Mouse (Mus musculus) B cell, adult 2 months (primary cell): ENCODE data around the gene Stxbp5l.
"Not testable (repeated sequence)": the region's sequence is repeated elsewhere in the genome, so short reads cannot be mapped to it uniquely, and the experiment has no call there.

Experiments
- DNase-seq, 2 experiments: peaks; one replicate each; pipeline ENCODE4 v3.0.0; 2022

Gene Stxbp5l

GRCm38 (mm10) chr16:37273681-37274080, 111.1 kb downstream of the Stxbp5l start:
- no peak for DNase-seq

DNA sequence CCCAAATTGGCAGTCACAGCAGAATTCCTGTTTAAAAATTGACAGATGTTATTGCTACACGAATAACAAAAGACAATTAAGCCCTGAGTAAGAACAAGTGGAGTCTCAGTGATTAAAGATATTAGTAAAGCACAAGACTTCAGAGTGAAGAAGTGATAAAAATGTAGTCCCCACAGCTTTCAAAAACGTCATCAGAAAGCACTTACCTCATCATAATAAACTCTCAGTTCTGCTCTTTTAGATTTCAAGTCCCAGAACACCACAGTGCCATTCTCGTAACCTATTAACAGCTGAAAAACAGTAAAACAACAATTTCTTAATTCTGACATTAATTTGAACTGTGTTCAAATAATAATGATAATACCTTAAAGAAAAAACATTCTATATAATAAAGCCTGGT, 123.1 kb downstream of the Stxbp5l start:
- DNase-seq = no peak

GRCm38 (mm10) chr16:37219151-37219550, 165.6 kb downstream of the Stxbp5l start:
- DNase-seq = no peak

DNA sequence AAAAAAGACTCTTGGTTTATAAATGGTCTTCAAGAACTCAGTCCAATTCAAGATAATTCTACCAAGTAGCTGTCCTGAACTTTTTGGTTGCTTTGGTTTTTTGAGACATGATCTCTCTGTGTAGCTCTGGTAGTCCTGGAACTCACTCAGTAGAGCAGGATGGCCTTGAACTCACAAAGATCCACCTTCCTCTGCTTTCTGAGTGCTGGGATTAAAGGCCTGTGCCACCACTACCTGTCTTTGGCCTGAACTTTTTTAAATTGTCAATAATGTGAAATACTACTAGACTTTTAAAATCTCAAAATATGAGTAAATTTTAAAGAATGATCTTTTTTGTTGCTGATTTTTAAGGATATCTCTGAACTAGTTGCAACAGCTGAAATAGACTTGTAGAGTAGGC, 176.0 kb downstream of the Stxbp5l start:
- DNase-seq = no peak

DNA sequence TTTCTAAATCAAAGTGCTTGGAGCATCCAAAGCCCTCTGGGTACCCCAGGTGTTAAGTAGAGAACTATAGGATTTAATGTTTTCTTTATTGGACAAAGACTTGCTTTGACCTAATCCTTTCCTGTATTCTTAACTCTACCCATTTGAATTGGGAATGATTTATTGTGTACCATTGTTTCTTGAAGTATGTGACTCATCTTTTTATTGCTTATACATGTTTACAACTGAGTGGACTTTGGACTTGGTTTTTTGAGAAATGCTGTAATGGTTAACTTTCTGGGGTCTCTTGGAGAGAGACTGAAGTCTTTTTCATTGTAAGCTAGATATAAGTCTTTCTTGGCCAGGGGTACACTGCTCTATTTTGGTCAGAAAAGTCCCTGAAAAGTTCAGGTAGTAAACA, 190.6 kb downstream of the Stxbp5l start:
- no peak for DNase-seq

DNA sequence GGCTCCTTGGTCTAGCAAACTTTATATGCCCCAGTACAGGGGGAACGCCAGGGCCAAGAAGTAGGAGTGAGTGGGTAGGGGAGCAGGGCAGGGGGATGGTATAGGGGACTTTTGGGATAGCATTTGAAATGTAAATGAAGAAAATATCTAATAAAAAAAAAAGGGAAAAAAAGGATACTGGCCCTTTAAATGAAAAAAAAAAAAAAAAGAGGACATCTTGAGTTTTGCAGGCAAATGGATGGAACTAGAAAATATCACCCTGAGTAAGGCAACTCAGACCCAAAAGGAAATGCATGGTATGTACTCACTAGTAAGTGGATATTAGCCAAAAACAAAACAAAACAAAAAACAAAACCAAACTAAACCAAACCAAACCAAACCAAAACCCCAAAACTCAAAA, 259.6 kb downstream of the Stxbp5l start:
- not testable (repeated sequence) for DNase-seq

DNA sequence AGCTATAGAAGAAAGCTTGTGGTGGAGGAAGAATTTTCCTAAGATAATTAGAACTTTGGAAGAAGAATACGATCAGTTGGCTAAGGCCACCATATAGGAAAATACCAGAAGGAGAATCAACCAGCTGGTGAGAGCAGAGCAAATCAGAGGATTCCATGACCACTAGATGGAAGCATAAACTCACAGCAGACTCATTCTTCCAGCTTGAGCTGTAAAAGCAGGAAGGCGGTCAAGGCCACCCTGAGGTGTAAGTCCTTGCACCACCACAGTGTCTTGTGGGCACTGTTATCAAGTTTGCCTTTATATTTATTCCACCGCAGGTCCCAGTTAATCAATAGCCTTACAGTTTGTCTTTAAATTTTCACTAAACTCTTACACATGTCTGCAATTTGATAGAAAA, 275.5 kb downstream of the Stxbp5l start:
- no peak for DNase-seq

DNA sequence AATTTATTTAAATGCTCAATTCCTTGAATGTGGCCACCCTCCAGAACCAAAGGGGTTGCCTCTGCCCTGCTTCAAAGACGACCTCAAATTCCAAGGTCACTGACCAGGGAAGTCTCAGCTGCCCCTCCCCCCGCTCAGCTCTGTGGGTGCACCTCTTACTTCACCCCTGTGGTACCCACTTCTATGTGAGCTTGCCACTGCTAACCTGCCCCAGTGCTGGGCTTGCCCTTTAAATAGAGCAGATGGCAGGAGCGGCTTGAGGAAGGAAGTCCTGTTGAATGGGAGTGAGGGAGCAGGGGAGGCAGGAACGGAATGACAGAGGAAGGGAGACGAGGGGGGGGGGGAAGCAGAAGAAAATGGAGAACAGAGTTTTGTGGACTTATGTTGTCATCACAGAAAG, 276.0 kb downstream of the Stxbp5l start:
- no peak for DNase-seq

DNA sequence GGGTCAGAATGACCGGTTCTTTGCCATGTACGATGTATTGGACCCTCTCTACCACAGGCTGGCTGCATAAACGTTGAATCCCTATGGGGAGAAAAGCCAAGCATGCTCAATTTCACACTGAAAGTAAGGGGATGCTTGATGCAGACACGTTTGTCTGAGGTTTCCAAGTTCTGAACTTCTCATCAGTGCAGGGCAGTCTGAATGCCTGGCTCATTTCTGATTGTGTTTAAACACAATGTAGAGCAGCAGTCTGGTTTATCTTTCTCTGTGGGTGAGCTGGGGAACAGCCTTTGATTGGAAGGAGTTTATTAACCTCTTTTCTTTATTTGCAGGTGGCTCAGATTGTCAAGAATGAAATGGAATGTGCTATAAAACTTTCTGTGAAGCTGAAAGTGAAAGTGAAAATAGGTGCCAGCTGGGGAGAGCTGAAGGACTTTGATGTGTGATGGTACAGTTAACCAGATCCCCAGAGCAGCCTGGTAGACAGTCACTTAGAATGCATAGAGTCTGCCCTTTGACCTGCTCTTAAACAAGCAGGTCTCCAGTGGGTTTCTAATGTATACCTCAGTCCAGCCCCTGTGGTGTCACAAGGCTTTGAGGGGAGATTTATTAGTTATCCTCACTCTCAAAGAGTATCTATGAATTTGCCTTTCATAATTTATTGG, 290.5 kb downstream of the Stxbp5l start:
- DNase-seq = peak; percentile 9 to 21

DNA sequence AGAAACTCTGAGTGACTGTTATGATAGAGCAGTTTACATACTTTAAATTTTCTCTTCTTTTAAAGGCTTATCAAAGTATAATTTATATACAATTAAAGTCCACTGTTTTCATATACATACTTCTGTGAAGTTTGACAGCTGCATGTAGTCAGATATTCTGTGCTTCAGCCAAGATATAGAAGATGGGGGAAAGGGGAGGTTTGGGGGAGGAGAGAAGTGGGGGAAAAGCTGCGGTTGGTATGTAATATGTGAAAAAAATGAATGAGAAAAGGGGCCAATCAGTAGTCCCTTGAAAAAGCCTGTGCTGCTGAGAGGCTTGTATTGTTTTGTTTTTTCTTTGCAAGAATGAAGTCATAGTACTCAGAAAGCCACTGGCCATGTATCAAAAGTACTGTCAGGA, 295.1 kb downstream of the Stxbp5l start:
- no peak for DNase-seq

- no peak for DNase-seq
These were observed 312.4 kb downstream of the Stxbp5l start for GRCm38 (mm10) chr16:37072354-37072753.
